ENCODE assay signal across 8 mouse cellular contexts in the genomic region with DNA sequence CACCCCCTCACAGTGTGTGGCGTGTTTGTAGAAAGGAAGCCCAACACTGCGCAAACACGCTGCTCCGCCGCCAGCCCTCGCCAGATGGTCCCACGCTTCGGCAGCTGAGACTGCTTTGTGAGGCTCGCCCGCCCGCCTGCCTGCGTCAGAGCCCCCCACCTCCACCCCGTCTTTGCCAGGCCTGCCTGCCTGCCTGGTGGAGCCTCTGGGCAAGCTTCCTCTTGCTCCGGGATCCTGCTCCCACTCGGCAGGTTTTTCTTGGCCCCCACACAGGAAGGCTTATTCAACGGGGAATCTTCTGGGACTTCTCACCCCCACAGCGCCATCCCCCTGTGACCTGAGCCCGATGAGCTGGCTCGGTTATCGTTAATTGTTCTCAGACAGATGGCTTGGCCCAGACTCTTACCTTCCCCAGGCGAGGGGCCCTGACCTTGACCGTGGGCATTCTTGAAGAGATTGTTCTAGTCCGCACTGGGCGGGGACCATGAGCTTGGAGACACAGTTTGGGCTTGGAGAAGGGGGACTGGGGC. TPM values are rescaled to one million over a fixed set of nuclear protein-coding genes. Genes with fewer than 3 reads are reported as not detected.
DNase-seq lines count a peak whose midpoint lies in the region; ATAC-seq and TF ChIP-seq lines count a peak whose summit lies in the region.

No protein-coding gene starts in this region.

- WGBS in embryonic facial prominence, embryonic 15.5 days = 2% methylated on average over 24 of the region's 24 CpGs
- WGBS in kidney, postnatal 0 days = 8% methylated on average over 24 of the region's 24 CpGs
- WGBS in limb, embryonic 13.5 days = 7% methylated on average over 24 of the region's 24 CpGs
- WGBS in neural tube, embryonic 13.5 days = 4% methylated on average over 24 of the region's 24 CpGs

- H3K27me3 ChIP-seq in embryonic facial prominence, embryonic 15.5 days = no peaks in the 10 kb centered on the region
- no peaks in the 10 kb centered on the region for H3K27me3 ChIP-seq in kidney, postnatal 0 days (ENCODE audit: insufficient read depth, low read length)
- no peaks in the 10 kb centered on the region for H3K27me3 ChIP-seq in limb, embryonic 13.5 days
- no peaks in the 10 kb centered on the region for H3K27me3 ChIP-seq in neural tube, embryonic 13.5 days

- H3K36me3 ChIP-seq in embryonic facial prominence, embryonic 15.5 days = no peaks in the 10 kb centered on the region
- H3K36me3 ChIP-seq in kidney, postnatal 0 days (ENCODE audit: insufficient read depth, low read length) = no peaks in the 10 kb centered on the region
- H3K36me3 ChIP-seq in limb, embryonic 13.5 days = no peaks in the 10 kb centered on the region
- H3K36me3 ChIP-seq in neural tube, embryonic 13.5 days = no peaks in the 10 kb centered on the region

- DNase-seq in urinary bladder, adult 2 months (ENCODE audit: low spot score) = peak; percentile 28
- DNase-seq in urinary bladder, adult 18-20 months (ENCODE audit: low spot score in 2 of 2) = no peak
- DNase-seq in heart, adult 9 months (ENCODE audit: low spot score in 2 of 2) = peak; percentile 57 to 58
- peak; percentile 67 for DNase-seq in kidney, postnatal 0 days (ENCODE audit: low spot score)
- DNase-seq in thymus, postnatal 14 days = peak; percentile 93

- no peak for TF ChIP-seq CTCF in kidney, postnatal 0 days (IDR thresholded peaks at IDR 0.05; ENCODE audit: low read depth)

- H3K9me3 ChIP-seq in embryonic facial prominence, embryonic 15.5 days (replicated peaks) = no peaks in the 10 kb centered on the region
- no peaks in the 10 kb centered on the region for H3K9me3 ChIP-seq in kidney, postnatal 0 days (replicated peaks; ENCODE audit: low read length)
- H3K9me3 ChIP-seq in limb, embryonic 13.5 days = no peaks in the 10 kb centered on the region
- H3K9me3 ChIP-seq in neural tube, embryonic 13.5 days = no peaks in the 10 kb centered on the region

- peaks cover 20% of the 10 kb centered on the region for H3K4me1 ChIP-seq in embryonic facial prominence, embryonic 15.5 days
- peaks cover 10% of the 10 kb centered on the region; the same call in 1 of the 2 replicates for H3K4me1 ChIP-seq in kidney, postnatal 0 days (replicated peaks; ENCODE audit: insufficient read depth, low read length)
- peaks cover 26% of the 10 kb centered on the region for H3K4me1 ChIP-seq in limb, embryonic 13.5 days
- H3K4me1 ChIP-seq in neural tube, embryonic 13.5 days (replicated peaks) = peaks cover 35% of the 10 kb centered on the region

- peak overlapping the region; percentile 25 for H3K4me3 ChIP-seq in embryonic facial prominence, embryonic 15.5 days (replicated peaks)
- no peak overlapping the region for H3K4me3 ChIP-seq in kidney, postnatal 0 days (replicated peaks; ENCODE audit: low read depth, low read length)
- H3K4me3 ChIP-seq in limb, embryonic 13.5 days = peak overlapping the region; percentile 27
- peak overlapping the region; percentile 11; the same call in 1 of the 2 replicates for H3K4me3 ChIP-seq in neural tube, embryonic 13.5 days

- H3K4me2 ChIP-seq in embryonic facial prominence, embryonic 15.5 days (replicated peaks) = peak overlapping the region; percentile 50
- H3K4me2 ChIP-seq in kidney, postnatal 0 days (ENCODE audit: low read length) = peak overlapping the region; percentile 39
- H3K4me2 ChIP-seq in limb, embryonic 13.5 days (replicated peaks) = peak overlapping the region; percentile 63
- H3K4me2 ChIP-seq in neural tube, embryonic 13.5 days = peak overlapping the region; percentile 47

- H3K9ac ChIP-seq in embryonic facial prominence, embryonic 15.5 days = peak overlapping the region; percentile 7; the same call in 1 of the 2 replicates
- no peak overlapping the region for H3K9ac ChIP-seq in kidney, postnatal 0 days (ENCODE audit: low read depth, low read length)
- peak overlapping the region; percentile 60 for H3K9ac ChIP-seq in limb, embryonic 13.5 days
- H3K9ac ChIP-seq in neural tube, embryonic 13.5 days = peak overlapping the region; percentile 59

- peak overlapping the region; percentile 92 for H3K27ac ChIP-seq in embryonic facial prominence, embryonic 15.5 days (replicated peaks)
- no peak overlapping the region for H3K27ac ChIP-seq in kidney, postnatal 0 days
- H3K27ac ChIP-seq in limb, embryonic 13.5 days = peak overlapping the region; percentile 89
- H3K27ac ChIP-seq in neural tube, embryonic 13.5 days (replicated peaks) = peak overlapping the region; percentile 90

- peak; percentile 90 for ATAC-seq in embryonic facial prominence, embryonic 15.5 days (ENCODE audit: insufficient number of reproducible peaks, low FRiP score, low TSS enrichment, low read depth)
- peak; percentile 35; the same call in 1 of the 2 replicates for ATAC-seq in kidney, postnatal 0 days (replicated peaks; ENCODE audit: low FRiP score, low read depth)
- peak; percentile 90 for ATAC-seq in limb, embryonic 13.5 days (ENCODE audit: low FRiP score, low read depth)
- peak; percentile 84 for ATAC-seq in neural tube, embryonic 13.5 days (ENCODE audit: low read depth)

RNA-seq across cellular contexts. Expression of a gene that starts 37.0 kb away (rescaled TPM):
- polyA plus RNA-seq in urinary bladder, adult 2 months (2012; rRNA removed) = 24.5 and 61.9 TPM in 2 replicates
- polyA plus RNA-seq in embryonic facial prominence, embryonic 15.5 days (2015; fragmentation: Nextera tagmentation; extraction: Ambion mirVana) = 39.3 and 41.8 TPM in 2 replicates
- 14.6 and 15.5 TPM in 2 replicates for polyA plus RNA-seq in kidney, postnatal 0 days (2015; fragmentation: Nextera tagmentation; extraction: Ambion mirVana)
- polyA plus RNA-seq in limb, embryonic 13.5 days (2015; fragmentation: Nextera tagmentation; extraction: Ambion mirVana) = 33.9 and 34.9 TPM in 2 replicates
- polyA plus RNA-seq in neural tube, embryonic 13.5 days (2015; fragmentation: Nextera tagmentation; extraction: Ambion mirVana) = 29.2 and 30.4 TPM in 2 replicates

Comparison
In these comparisons a context has a peak if more than half of its experiments do, and no peak if none do; other contexts are left out.
1. DNase-seq: peak in urinary bladder, adult 2 months (single experiment), heart, adult 9 months (2 of 2), kidney, postnatal 0 days (single experiment) and thymus, postnatal 14 days (single experiment); none in urinary bladder, adult 18-20 months (0 of 2).
2. ATAC-seq: peak in every context shown above with its lines; median percentile 90 in embryonic facial prominence, embryonic 15.5 days; 90 in limb, embryonic 13.5 days; 84 in neural tube, embryonic 13.5 days; 35 in kidney, postnatal 0 days.
3. Peak in every context shown above with its lines, with median percentiles within 50 percentile points of each other: H3K4me2 ChIP-seq.